Mouse (Mus musculus): ENCODE measurements around the gene Cdr2.
"Not testable (repeated sequence)": the region's sequence is repeated elsewhere in the genome, so short reads cannot be mapped to it uniquely, and the experiment has no call there.

Gene Cdr2

GRCm38 (mm10) chr7:120970112-120970511 lies 12.0 kb downstream of the Cdr2 start:
- no peak for DNase-seq (ENCODE audit: low spot score)

- peak; percentile 21 for DNase-seq (ENCODE audit: low spot score)
Measured at GRCm38 (mm10) chr7:120969221-120969620, 12.9 kb downstream of the Cdr2 start.

GRCm38 (mm10) chr7:120963126-120963525 lies 19.0 kb downstream of the Cdr2 start:
- DNase-seq (ENCODE audit: low spot score) = no peak

- DNase-seq (ENCODE audit: low spot score) = no peak
Measured at GRCm38 (mm10) chr7:120961893-120962292, 20.2 kb downstream of the Cdr2 start.

GRCm38 (mm10) chr7:120960601-120961000 lies 21.5 kb downstream of the Cdr2 start:
- DNase-seq (ENCODE audit: low spot score) = no peak

- DNase-seq (ENCODE audit: low spot score) = no peak
Measured at GRCm38 (mm10) chr7:120960116-120960515, 22.0 kb downstream of the Cdr2 start.

GRCm38 (mm10) chr7:120953591-120953990 lies 28.5 kb downstream of the Cdr2 start:
- DNase-seq (ENCODE audit: low spot score) = not testable (repeated sequence)

GRCm38 (mm10) chr7:120943936-120944509 lies 38.1 kb downstream of the Cdr2 start:
- DNase-seq (ENCODE audit: low spot score) = no peak

- no peak for DNase-seq (ENCODE audit: low spot score)
Measured at GRCm38 (mm10) chr7:120942506-120942905, 39.6 kb downstream of the Cdr2 start.

GRCm38 (mm10) chr7:120941214-120941613 lies 40.9 kb downstream of the Cdr2 start:
- DNase-seq (ENCODE audit: low spot score) = no peak

GRCm38 (mm10) chr7:120940343-120940742 lies 41.8 kb downstream of the Cdr2 start:
- DNase-seq (ENCODE audit: low spot score) = no peak

- no peak for DNase-seq (ENCODE audit: low spot score)
Measured at GRCm38 (mm10) chr7:120938206-120938605, 43.9 kb downstream of the Cdr2 start.

GRCm38 (mm10) chr7:120936522-120936921 lies 45.6 kb downstream of the Cdr2 start:
- no peak for DNase-seq (ENCODE audit: low spot score)

GRCm38 (mm10) chr7:120934716-120935115 lies 47.4 kb downstream of the Cdr2 start:
- peak; percentile 35 for DNase-seq (ENCODE audit: low spot score)

GRCm38 (mm10) chr7:120933680-120934195 lies 48.4 kb downstream of the Cdr2 start:
- DNase-seq (ENCODE audit: low spot score) = no peak

GRCm38 (mm10) chr7:120933110-120933509 lies 49.0 kb downstream of the Cdr2 start:
- no peak for DNase-seq (ENCODE audit: low spot score)

GRCm38 (mm10) chr7:120918526-120918962 lies 63.6 kb downstream of the Cdr2 start:
- peak; percentile 72 for DNase-seq (ENCODE audit: low spot score)

GRCm38 (mm10) chr7:120917592-120918461 lies 64.3 kb downstream of the Cdr2 start, which contains the start of gene Polr3e:
Gene Polr3e (plus strand): TSS chr7:120917744.
- DNase-seq (ENCODE audit: low spot score) = peak; percentile 100

GRCm38 (mm10) chr7:120917279-120917591 lies 64.9 kb downstream of the Cdr2 start:
- DNase-seq (ENCODE audit: low spot score) = no peak

GRCm38 (mm10) chr7:120916262-120916875 lies 65.7 kb downstream of the Cdr2 start:
- DNase-seq (ENCODE audit: low spot score) = no peak

GRCm38 (mm10) chr7:120913332-120913731 lies 68.8 kb downstream of the Cdr2 start:
- no peak for DNase-seq (ENCODE audit: low spot score)

- not testable (repeated sequence) for DNase-seq (ENCODE audit: low spot score)
Measured at GRCm38 (mm10) chr7:120911268-120911667, 70.8 kb downstream of the Cdr2 start.

- DNase-seq (ENCODE audit: low spot score) = not testable (repeated sequence)
Measured at GRCm38 (mm10) chr7:120910172-120910571, 71.9 kb downstream of the Cdr2 start.
